Mouse (Mus musculus) spleen, postnatal 10 days (tissue): ENCODE data around the gene Gm5426.
"Not testable (repeated sequence)": the region's sequence is repeated elsewhere in the genome, so short reads cannot be mapped to it uniquely, and the experiment has no call there.

ENCODE experiments used
- DNase-seq, 2 experiments: peaks; one replicate each; pipeline ENCODE4 v3.0.0; 2021 to 2022; ENCODE audit warnings: low spot score in 2 of 2

The Gm5426 gene

GRCm38 (mm10) chr10:96136451-96136850 lies at the start of gene Gm5426:
Gene Gm5426, plus strand, starts transcription at chr10:96136603.
- not testable (repeated sequence) for DNase-seq

GRCm38 (mm10) chr10:96089744-96090143 lies 46.7 kb upstream of the Gm5426 start:
- no peak for DNase-seq

GRCm38 (mm10) chr10:96090388-96090787 lies 46.0 kb upstream of the Gm5426 start:
- no peak for DNase-seq

- DNase-seq: no peak
These were observed 42.4 kb upstream of the Gm5426 start for GRCm38 (mm10) chr10:96093890-96094531.

- DNase-seq: no peak
These were observed 41.8 kb upstream of the Gm5426 start for GRCm38 (mm10) chr10:96094559-96094958.

GRCm38 (mm10) chr10:96096730-96097129 lies 39.7 kb upstream of the Gm5426 start:
- DNase-seq: no peak

GRCm38 (mm10) chr10:96101035-96101434 lies 35.4 kb upstream of the Gm5426 start:
- no peak for DNase-seq

- DNase-seq: no peak
These were observed 32.2 kb upstream of the Gm5426 start for GRCm38 (mm10) chr10:96104158-96104557.

GRCm38 (mm10) chr10:96104624-96105023 lies 31.8 kb upstream of the Gm5426 start:
- no peak for DNase-seq

- DNase-seq: peak in 1 of 2 experiments; percentile 31
These were observed 31.3 kb upstream of the Gm5426 start for GRCm38 (mm10) chr10:96105124-96105523.

- DNase-seq: no peak
These were observed 29.3 kb upstream of the Gm5426 start for GRCm38 (mm10) chr10:96106972-96107720.

- DNase-seq: no peak
These were observed 28.6 kb upstream of the Gm5426 start for GRCm38 (mm10) chr10:96107825-96108224.

GRCm38 (mm10) chr10:96115325-96115724 lies 21.1 kb upstream of the Gm5426 start:
- no peak for DNase-seq

- DNase-seq: no peak
These were observed 15.6 kb upstream of the Gm5426 start for GRCm38 (mm10) chr10:96120821-96121220.

- DNase-seq: no peak
These were observed 15.0 kb upstream of the Gm5426 start for GRCm38 (mm10) chr10:96121249-96122010.

GRCm38 (mm10) chr10:96123885-96124284 lies 12.5 kb upstream of the Gm5426 start:
- DNase-seq: no peak

- no peak for DNase-seq
These were observed 12.1 kb upstream of the Gm5426 start for GRCm38 (mm10) chr10:96124290-96124689.

- no peak for DNase-seq
These were observed 10.5 kb upstream of the Gm5426 start for GRCm38 (mm10) chr10:96125771-96126454.

- DNase-seq: no peak
These were observed 7.2 kb upstream of the Gm5426 start for GRCm38 (mm10) chr10:96129213-96129612.

- DNase-seq: no peak
These were observed 6.0 kb upstream of the Gm5426 start for GRCm38 (mm10) chr10:96130406-96130805.

GRCm38 (mm10) chr10:96131112-96131511 lies 5.3 kb upstream of the Gm5426 start:
- DNase-seq: no peak

- peak; percentile 15 to 51 for DNase-seq
These were observed 4.2 kb upstream of the Gm5426 start for GRCm38 (mm10) chr10:96132161-96132560.
